Mouse (Mus musculus) thymus, adult 2 months (tissue): ENCODE measurements around the gene Tmem150c.

Experiments
- CTCF ChIP-seq: fragments of 200-500 bp; IDR thresholded peaks from 2 replicates; pipeline ENCODE4 v1.5.1; 2012; ENCODE audit warnings: mild to moderate bottlenecking, control low read depth, low read length, moderate library complexity, borderline replicate concordance; ENCODE audit not compliant: control insufficient read depth, poor library complexity, insufficient read depth; ENCODE audit errors: extremely low read depth
- POLR2A ChIP-seq: fragments of 200-500 bp; IDR thresholded peaks from 2 replicates; pipeline ENCODE4 v1.6.1; 2012; ENCODE audit warnings: mild to moderate bottlenecking, low read length, control low read depth, moderate library complexity; ENCODE audit not compliant: control insufficient read depth, poor library complexity, insufficient read depth; ENCODE audit errors: extremely low read depth

- TF ChIP-seq CTCF (no peak), POLR2A (no peak)
These were observed 100.9 kb downstream of the Tmem150c start for GRCm38 (mm10) chr5:100058729-100059128.
